Mouse (Mus musculus): ENCODE measurements around the gene Rnf215. TPM values are rescaled to one million over a fixed set of nuclear protein-coding genes. Genes with fewer than 3 reads are reported as not detected.
A peak's percentile ranks its signal among the peaks of the same experiment; 100 is the strongest.

The Rnf215 gene
- 21.3 and 29.3 TPM in 2 replicates for polyA plus RNA-seq (2016; fragmentation: Nextera tagmentation; extraction: Ambion mirVana)

- Histone ChIP-seq H3K9me3 (replicated peaks) (peaks cover 5% of the 10 kb centered on the region; the same call in 1 of the 2 replicates), H3K27me3 (ENCODE audit: low read depth, poor library complexity, severe bottlenecking) (no peaks in the 10 kb centered on the region), H3K4me1 (peaks cover 27% of the 10 kb centered on the region), H3K36me3 (peaks cover 33% of the 10 kb centered on the region), H3K27ac (replicated peaks) (peak within 1 kb of the TSS; percentile 94), H3K4me3 (peak within 1 kb of the TSS; percentile 83)
- 3% methylated on average over 62 of the region's 66 CpGs for whole genome bisulfite sequencing
- DNase-seq (ENCODE audit: low spot score): peak; percentile 92
Measured at GRCm38 (mm10) chr11:4134986-4135935, at the start of gene Rnf215. TSS of gene Rnf215 (plus strand) at chr11:4135202.

- Histone ChIP-seq H3K27ac (replicated peaks) (no peak overlapping the region), H3K9me3 (replicated peaks) (peaks cover 6% of the 10 kb centered on the region; the same call in 1 of the 2 replicates), H3K27me3 (ENCODE audit: low read depth, poor library complexity, severe bottlenecking) (no peaks in the 10 kb centered on the region), H3K36me3 (peaks cover 8% of the 10 kb centered on the region), H3K4me3 (no peak overlapping the region), H3K4me1 (peaks cover 3% of the 10 kb centered on the region; the same call in 1 of the 2 replicates)
- 82% methylated on average over 1 of the region's 1 CpGs for WGBS
- no peak for DNase-seq (ENCODE audit: low spot score)
Measured at GRCm38 (mm10) chr11:4086246-4086645, 48.8 kb upstream of the Rnf215 start.

DNA sequence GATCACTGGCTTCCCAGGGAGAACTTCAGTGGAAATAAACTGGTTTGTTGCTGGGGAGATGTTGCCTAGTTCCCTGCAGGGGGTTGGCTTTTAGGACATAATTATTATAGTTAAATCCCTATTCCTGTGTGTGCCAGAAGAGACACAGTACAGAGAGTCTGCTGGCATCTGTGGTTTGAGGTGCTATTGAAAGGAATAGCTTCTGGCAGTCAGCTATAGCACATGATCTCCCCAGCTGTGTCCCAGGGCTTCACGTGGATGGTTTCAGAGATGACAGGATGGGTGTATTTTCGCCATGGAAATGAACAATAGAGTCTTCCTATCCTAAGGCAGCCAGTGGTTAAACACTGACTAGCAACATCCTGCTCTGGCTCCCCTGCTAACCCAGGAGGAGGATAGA, 47.7 kb upstream of the Rnf215 start:
- H3K4me3 ChIP-seq: no peak overlapping the region
- no peaks in the 10 kb centered on the region for H3K27me3 ChIP-seq (ENCODE audit: low read depth, poor library complexity, severe bottlenecking)
- WGBS: 72% methylated on average over 2 of the region's 2 CpGs

DNA sequence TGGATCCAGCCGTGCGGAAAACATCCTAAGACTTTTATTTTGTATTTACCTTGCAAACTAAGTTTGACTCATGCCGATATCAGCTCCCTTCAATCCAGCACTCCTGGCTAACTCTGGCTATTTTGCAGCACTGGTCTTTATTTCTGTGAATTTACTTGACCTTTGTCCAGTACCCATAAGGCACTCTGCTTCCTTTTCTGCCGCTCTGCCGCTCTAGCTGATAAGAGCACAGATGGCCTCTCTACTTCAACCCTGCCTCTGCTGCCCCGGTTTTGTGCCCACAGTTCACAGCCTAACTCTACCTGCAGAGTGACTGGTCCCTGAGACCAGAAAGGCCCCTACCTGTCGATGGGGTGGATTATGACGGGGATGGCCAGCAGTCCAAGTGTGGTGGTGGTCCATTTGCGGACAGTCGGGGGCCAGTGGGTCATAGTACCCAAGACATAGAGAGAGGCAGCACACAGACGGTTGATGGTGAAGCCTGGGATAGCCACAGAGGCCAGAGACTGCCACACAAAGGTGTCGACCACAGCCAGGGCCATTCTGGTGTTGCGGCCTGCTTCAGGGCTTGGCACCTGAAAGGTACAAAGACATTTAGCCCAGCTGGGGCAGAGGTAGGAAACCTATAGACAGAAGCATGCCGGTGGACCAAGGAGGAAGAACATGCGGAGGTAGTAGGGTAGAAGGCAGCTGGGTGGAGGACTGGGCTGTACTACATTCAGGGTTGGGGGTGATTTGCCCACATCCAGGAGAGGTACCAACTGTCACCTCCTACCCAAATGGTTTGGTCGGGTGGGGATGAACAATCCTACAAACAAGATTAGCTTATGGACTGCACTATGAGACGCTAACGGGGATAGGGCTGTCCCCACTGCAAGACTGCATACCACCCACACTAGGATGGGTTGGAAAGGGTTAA, 41.3 kb upstream of the Rnf215 start:
- Histone ChIP-seq H3K36me3 (peaks cover 26% of the 10 kb centered on the region), H3K4me3 (peak overlapping the region; percentile 69), H3K27ac (replicated peaks) (no peak overlapping the region), H3K27me3 (ENCODE audit: low read depth, poor library complexity, severe bottlenecking) (no peaks in the 10 kb centered on the region), H3K4me1 (peaks cover 40% of the 10 kb centered on the region), H3K9me3 (replicated peaks) (peaks cover 6% of the 10 kb centered on the region; the same call in 1 of the 2 replicates)
- 90% methylated on average over 18 of the region's 18 CpGs for WGBS
- DNase-seq (ENCODE audit: low spot score): no peak

More for the DNA sequence above, 47.7 kb upstream of the Rnf215 start:
- Histone ChIP-seq H3K9me3 (replicated peaks) (peaks cover 6% of the 10 kb centered on the region; the same call in 1 of the 2 replicates), H3K4me1 (peaks cover 3% of the 10 kb centered on the region; the same call in 1 of the 2 replicates), H3K27ac (replicated peaks) (no peak overlapping the region), H3K36me3 (peaks cover 18% of the 10 kb centered on the region)
- no peak for DNase-seq (ENCODE audit: low spot score)

DNA sequence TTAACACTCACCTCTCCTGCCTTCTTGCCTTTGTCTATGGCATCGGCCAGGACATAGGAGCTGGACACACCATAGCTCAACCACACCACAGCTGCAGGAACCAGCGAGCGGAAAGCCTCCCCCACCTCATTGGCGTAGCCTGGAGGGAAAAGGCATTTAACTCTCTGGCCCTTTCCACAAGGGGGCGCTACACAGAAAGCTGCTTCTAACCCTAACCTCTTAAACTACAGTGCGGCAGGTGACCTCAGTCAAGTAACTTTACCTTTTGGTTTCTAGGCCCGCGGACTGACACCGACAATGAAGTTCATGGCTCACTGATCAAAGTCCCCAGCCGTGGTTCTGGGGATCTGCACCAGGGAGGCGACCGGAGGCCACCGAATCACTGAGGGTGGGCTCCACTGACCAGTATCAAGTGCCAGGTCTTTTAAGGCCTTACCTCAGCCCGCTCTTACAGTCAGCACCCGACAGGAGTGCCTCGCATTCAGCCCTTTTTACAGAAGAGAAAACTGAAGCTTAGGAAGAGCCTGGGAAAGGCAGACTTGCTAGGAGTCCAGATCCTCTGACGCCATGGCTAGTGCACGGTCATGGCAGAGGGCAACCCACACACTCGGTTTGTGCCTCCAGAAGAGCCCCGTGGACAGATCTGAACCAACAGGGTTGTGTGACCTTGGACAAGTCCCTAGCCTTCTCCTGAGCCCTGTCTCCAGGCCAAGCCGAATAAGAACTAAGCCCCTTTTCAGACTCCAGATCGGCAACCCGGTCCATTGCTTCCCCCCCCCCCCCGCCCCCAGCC, 40.4 kb upstream of the Rnf215 start:
- H3K9me3 ChIP-seq (replicated peaks): peaks cover 6% of the 10 kb centered on the region; the same call in 1 of the 2 replicates
- H3K36me3 ChIP-seq: peaks cover 26% of the 10 kb centered on the region
- H3K27ac ChIP-seq (replicated peaks): peak overlapping the region; percentile 92
- DNase-seq (ENCODE audit: low spot score): peak; percentile 68
- H3K27me3 ChIP-seq (ENCODE audit: low read depth, poor library complexity, severe bottlenecking): no peaks in the 10 kb centered on the region
- H3K4me3 ChIP-seq: peak overlapping the region; percentile 69
- WGBS: 6% methylated on average over 24 of the region's 24 CpGs
- H3K4me1 ChIP-seq: peaks cover 40% of the 10 kb centered on the region

DNA sequence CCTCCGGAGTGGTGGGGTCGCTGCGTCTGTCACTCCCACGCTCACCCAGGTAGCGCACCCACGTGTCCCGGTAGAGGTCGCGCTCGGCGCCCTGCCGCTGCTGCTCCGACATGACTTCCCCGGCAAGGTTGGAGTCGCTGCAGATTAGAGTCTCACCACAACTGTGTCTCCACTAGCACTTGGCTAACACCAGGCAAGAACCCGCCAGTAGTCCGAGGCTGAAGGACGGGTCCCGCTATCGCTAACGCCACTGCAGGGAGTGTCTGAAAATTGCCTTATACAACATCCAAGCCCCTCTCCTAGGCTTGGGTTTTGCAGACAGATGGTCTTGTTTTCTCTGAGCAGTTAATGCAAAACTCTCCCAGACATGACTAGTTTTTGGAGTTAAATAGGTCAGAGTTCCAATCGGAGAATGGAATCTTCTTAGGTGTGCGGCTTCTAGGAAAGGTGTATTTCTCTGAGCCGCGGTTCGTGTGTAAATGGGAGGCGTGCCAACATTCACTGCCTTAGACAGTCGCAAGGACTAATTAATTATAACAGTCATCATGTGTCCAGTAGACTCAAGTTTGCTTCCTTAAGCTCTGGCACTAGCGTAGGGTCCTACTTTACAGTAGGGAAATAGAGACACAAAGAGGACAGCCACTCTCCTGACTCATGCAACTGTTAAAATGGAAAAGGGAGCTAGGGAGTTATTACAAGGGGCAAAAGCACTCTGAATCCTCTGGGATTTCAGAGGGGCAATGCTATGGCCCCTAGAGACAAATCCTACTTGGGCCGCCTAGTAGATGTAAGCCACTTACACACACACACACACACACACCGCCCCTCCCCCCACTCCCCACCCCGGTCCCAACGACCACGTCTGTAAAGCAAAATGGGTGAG, 39.6 kb upstream of the Rnf215 start, which contains the start of gene Mtfp1:
Gene Mtfp1 (minus strand): TSS at position 275 of the 883 bp plus-strand sequence.
- peak within 1 kb of the TSS; percentile 69 for H3K4me3 ChIP-seq
- peaks cover 6% of the 10 kb centered on the region; the same call in 1 of the 2 replicates for H3K9me3 ChIP-seq (replicated peaks)
- peaks cover 40% of the 10 kb centered on the region for H3K4me1 ChIP-seq
- H3K27ac ChIP-seq (replicated peaks): peak within 1 kb of the TSS; percentile 92
- 10% methylated on average over 34 of the region's 34 CpGs for WGBS
- H3K36me3 ChIP-seq: peaks cover 26% of the 10 kb centered on the region
- DNase-seq (ENCODE audit: low spot score): peak; percentile 65
- H3K27me3 ChIP-seq (ENCODE audit: low read depth, poor library complexity, severe bottlenecking): no peaks in the 10 kb centered on the region

DNA sequence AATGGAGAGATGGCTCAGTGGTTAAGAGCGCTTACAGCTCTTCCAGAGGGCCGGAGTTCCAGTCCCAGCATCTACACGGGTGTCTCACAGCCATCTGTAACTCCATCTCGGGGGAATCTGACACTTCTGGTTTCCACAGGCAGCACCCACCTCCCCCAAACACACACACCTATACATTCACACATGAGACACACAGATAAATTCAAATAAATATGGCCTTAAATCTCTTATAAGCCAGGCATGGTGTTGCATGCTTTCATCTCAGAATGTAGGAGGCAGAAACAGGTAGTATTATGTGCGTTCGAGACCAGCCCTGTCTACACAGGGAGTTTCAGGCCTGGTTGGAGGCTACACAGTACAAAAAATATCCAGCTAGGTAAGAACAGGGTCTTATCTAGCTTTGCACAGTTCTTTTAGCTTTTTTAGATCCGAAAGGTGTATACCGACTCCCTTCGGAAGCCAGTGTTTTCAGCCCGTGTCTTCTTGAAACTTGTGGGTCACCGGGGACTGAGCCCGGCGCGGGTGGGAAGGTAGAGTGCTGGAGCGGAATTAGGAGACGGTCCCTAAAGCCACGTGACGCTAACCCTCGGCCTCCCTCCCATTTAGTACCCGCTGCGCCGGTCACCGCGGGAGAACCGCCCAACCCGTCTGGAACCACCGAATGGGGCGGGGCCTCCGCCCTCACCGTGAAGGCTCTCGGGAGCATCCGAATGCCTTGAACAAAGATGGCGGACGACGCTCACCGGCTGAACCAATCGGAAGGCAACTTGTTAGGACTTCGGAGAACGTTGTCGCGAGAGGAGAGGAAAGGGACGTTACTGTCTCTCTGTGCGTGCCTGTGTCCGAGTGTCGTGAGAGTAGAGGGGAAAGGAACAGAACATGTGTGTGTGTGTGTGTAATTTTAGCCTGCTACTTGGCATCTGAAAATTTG, 38.7 kb upstream of the Rnf215 start:
- Histone ChIP-seq H3K4me3 (peak overlapping the region; percentile 69), H3K27ac (replicated peaks) (peak overlapping the region; percentile 92), H3K36me3 (peaks cover 18% of the 10 kb centered on the region), H3K4me1 (peaks cover 40% of the 10 kb centered on the region), H3K9me3 (replicated peaks) (no peaks in the 10 kb centered on the region), H3K27me3 (ENCODE audit: low read depth, poor library complexity, severe bottlenecking) (no peaks in the 10 kb centered on the region)
- WGBS: 3% methylated on average over 45 of the region's 45 CpGs
- DNase-seq (ENCODE audit: low spot score): peak; percentile 98

DNA sequence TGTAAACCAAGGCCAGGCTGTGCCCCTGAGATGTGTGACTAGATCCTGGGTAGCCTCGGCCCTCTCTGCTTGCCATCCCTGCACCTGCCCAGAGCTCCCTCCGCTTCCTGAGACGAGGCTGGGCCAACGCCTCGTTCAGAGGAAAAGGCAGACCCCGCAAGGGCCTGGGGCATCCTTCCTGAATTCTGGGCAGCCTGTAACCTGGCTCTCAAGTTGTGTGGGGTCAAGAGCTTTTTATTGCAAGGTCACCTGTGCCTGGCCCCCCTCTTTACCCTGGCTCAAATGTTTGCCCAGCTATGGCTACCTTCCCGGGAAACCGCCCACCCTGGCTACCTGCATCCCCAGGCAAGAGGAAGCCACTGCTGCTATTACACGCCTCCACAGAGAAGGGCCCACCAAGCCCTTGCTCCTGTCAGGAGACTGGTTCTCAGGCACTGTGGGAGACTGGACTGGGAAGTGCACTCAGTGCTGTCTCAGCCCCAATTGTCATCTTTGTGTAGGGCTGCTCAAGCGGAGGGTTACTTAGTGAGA, 37.8 kb upstream of the Rnf215 start:
- H3K27ac ChIP-seq (replicated peaks): peak overlapping the region; percentile 92
- WGBS: 29% methylated on average over 10 of the region's 10 CpGs
- no peak for DNase-seq (ENCODE audit: low spot score)
- H3K27me3 ChIP-seq (ENCODE audit: low read depth, poor library complexity, severe bottlenecking): no peaks in the 10 kb centered on the region
- H3K36me3 ChIP-seq: peaks cover 9% of the 10 kb centered on the region
- peak overlapping the region; percentile 69 for H3K4me3 ChIP-seq
- H3K4me1 ChIP-seq: peaks cover 40% of the 10 kb centered on the region
- H3K9me3 ChIP-seq (replicated peaks): no peaks in the 10 kb centered on the region

- Histone ChIP-seq H3K4me3 (no peak overlapping the region), H3K36me3 (peaks cover 2% of the 10 kb centered on the region; the same call in 1 of the 2 replicates), H3K27me3 (ENCODE audit: low read depth, poor library complexity, severe bottlenecking) (no peaks in the 10 kb centered on the region), H3K4me1 (peaks cover 40% of the 10 kb centered on the region), H3K9me3 (replicated peaks) (no peaks in the 10 kb centered on the region), H3K27ac (replicated peaks) (no peak overlapping the region)
- 78% methylated on average over 8 of the region's 8 CpGs for WGBS
- DNase-seq (ENCODE audit: low spot score): no peak
Measured at GRCm38 (mm10) chr11:4098120-4098519, 36.9 kb upstream of the Rnf215 start.

DNA sequence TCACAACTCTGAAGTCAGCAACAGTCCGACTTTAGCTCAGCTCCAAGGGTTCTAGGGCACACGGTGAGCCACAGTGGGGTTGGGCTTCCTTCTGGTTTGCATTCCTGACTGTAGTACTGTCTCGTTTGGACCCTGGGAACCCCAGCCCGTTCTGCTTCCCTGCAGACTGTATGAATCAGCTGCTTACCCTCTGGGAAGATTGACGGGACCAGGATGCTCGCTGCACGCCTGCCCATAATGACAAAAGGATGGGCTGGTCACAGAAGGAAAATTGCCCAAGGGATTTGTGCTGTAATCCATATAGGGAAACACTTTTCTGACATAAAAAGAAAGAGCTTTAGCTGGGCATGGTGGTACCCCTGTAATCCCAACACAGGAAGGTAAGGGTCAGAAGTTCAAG, 36.2 kb upstream of the Rnf215 start:
- Histone ChIP-seq H3K4me1 (peaks cover 37% of the 10 kb centered on the region), H3K27ac (replicated peaks) (no peak overlapping the region), H3K36me3 (no peaks in the 10 kb centered on the region), H3K27me3 (ENCODE audit: low read depth, poor library complexity, severe bottlenecking) (no peaks in the 10 kb centered on the region), H3K9me3 (replicated peaks) (no peaks in the 10 kb centered on the region), H3K4me3 (no peak overlapping the region)
- no peak for DNase-seq (ENCODE audit: low spot score)
- WGBS: 82% methylated on average over 7 of the region's 7 CpGs

All from midbrain, embryonic 10.5 days (tissue).